Mouse (Mus musculus) thymus, adult 18-20 months (tissue): ENCODE results near the gene Gm44790.

Source experiments
- DNase-seq, 2 experiments: peaks; one replicate each; pipeline ENCODE4 v3.0.0; 2022; ENCODE audit warnings: mixed read lengths in 2 of 2

Gm44790 gene

DNA sequence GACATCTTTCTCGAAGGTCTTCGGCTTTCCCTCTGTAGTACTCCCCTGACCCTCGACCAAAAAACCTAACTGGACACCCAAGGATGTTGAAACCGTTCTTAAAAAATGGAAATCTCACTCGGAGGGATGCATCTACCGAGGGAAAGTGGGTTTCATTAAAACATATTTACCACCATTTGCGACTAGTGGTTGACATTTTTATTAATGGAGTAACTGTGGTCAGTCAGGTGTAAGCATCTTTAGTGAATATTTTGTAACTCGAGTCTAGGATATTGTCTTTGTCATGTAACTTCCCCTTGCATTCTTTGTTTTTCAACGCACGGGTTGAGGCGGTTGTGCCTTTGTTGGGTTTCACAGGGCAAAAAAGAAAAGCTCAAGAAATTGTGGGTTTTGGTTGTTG is 21.5 kb upstream of the Gm44790 start:
- DNase-seq = no peak

DNA sequence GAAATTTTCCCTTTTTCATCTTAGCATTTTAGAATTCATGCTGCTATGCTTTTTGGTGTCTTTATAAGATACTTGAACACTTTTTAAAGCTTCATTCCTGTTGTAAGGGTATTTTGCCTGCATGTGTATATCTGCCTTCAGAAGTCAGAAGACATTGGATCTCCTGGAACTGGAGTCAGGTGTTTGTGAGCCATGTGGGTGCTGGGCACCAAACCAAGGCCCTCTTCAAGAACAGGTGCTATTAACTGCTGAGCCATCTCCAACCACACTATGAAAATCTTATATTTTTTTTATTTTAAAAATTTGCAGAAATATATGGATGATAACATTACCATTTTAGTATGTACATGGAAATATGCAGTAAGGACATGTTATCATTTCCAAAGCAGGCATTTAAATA is 20.2 kb upstream of the Gm44790 start:
- DNase-seq = no peak

DNA sequence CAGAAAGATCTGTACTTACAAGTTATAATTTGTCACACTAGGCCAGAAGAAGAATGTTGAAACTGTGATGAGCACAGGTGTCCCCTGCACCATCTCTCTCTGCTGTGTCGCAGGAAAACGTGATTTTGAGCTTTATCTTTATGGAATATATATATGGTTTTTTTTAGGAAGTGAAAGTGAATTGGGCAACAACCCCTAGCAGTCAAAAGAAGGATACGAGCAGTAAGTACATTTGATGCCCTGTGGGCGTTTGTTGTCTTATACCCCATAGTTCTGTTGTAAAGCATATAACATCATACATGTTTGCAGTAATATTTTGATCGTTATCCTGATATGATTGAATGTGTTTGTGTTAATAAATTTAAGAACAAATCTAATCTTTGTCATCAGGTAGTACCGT is 7.7 kb upstream of the Gm44790 start:
- DNase-seq = no peak

DNA sequence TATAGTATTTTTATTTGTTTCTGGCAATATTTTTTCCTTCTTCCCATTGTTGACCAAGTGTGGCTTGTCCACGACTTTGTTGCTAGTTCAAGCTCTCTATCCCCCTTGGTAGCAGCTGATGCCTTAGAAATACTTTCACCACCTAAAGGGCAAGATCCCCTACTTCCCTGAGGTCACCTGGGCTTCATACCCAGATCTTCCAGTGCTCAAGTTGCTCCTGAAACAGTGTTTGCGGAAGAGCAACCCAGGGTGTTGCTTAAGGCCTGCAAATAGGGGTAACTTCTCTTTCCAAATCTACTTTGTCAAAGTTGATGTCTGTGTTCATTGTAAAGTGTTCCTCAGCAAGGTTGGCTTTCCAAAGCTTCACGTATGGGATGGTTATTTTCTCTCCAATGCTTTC is 7.2 kb upstream of the Gm44790 start:
- DNase-seq = no peak

DNA sequence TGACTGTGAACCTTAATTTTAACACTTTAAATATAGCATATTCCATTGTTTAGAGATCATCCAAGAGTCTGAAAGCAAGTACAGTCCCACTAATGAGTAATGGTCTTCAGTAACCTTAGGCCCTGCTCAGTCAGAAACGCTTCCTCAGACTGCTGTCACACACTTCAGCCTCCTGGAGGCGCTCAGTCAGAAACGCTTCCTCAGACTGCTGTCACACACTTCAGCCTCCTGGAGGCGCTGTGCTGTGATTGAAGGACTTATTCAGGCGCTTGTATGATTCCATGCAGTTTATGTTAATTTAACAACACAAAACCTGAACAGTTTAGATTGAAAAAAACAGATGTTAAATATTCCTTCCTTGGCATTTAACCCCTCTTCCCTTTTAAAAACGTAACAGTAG is 6.0 kb upstream of the Gm44790 start:
- no peak for DNase-seq

DNA sequence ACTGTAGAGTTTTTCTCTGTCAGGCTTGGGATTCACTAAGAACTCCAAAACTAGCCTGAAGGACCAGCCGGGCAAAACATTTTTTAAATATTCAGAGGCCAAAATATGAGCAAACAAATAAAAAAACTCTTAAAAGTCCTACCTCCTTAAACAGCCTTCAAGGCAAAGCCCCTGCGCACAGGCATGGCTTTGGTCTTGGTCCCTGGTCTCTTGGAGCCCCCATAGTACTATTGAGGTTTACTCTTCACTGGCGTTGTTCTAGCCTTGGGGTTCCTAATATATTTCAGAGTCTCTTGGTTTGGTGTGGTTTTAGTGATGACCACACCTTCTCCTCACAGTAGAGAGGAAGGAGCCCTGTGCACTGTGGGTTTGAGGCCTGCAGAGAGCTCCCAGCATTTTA is 5.1 kb downstream of the Gm44790 start:
- no peak for DNase-seq

DNA sequence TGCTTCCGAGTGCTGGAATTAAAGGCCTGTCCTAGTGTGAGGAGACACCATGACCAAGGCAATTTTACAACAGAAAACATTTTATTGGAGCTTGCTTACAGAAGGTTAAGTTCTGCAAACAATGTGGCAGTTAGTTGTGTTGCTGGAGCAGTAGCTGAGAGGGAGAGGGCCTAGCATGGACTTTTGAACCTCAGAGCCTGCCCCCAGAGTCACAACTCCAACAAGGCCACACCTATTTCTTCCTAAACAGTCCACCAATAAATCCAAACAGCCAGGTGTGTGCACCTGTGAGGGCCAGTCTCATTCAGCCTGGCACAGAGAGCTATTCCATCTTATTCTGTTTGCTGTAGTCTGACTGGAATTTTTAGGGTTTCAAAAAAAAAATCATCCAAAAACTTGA is 7.2 kb downstream of the Gm44790 start:
- no peak for DNase-seq

DNA sequence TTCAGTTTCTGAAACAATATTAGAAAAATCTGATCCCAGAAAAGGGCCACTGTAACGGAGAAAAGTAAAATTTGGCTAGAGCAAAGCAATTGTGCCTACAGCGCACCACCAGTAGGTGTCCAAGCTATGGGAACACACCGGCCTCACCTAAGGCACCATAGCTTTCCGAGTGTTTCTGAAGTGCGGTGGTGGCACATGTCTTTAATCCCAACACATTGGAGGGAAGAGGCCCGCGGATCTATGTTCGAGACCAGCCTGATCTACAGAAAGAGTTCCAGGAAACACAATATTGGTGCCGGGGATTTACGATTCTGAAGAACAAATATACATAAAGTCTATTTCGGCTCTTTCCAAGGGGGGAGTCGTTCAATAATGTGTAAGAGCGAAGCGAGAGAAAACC is 11.3 kb downstream of the Gm44790 start:
- DNase-seq = peak; percentile 29 to 56

DNA sequence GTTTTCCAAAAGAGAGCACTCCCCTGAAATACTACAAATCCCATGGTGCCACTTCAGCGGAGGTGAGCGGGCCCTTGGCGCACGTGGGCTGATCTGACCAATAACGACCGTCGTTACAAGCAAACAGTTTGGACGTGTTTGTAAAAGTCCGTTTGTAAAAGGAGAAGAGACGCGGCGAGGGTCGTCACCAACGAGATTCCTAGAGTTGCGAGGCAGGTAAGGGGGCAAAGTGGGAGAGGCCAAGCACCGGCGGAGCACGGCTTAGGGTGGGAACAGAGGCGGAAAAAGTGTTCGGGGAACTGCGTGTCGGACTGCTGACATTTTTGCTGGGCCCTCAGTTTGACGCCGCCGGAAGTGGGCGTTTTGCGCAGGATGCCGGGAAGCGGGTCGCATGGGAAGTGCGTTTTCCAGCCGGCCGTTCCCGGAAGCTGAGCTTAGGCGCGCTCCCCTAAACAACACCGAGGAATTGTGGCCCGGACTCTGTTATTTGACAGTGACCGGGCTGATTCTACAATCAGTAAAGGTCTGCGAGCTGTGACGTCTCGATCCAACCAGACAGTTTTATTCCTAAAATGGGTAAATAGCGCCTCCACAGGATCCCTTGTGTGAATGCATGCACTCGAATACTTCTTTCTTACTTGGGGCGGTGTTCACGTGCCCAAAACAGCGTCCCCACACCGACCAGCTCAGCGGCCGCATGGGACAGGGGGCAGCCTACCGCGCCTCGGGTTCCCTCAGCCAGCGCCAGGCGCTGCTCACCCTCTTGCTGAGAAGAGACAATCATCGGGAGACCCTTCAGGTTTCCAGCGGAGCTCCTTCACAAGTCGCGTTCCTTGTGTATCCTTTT is 12.0 kb downstream of the Gm44790 start, which contains the start of gene C87436:
TSS of gene C87436 (plus strand) at position 103 of the 847 bp plus-strand sequence.
- peak; percentile 83 to 88 for DNase-seq

DNA sequence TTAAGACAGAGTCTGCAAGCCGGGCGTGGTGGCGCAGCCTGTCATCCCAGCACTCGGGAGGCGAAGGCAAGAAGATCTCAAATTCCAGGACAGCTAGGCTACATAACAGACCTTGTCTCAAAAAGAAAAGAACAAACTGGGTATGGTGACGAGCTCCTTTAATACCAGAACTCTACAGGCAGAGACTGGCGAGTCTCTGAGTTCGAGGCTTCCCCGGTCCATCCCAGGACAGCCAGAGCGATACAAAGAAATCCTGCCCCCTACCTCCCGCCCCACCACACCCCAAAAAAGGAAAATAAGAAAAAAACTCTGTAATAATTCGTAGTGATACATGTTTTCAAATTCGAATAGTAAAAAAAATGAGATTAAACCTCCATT is 12.7 kb downstream of the Gm44790 start:
- DNase-seq = no peak

DNA sequence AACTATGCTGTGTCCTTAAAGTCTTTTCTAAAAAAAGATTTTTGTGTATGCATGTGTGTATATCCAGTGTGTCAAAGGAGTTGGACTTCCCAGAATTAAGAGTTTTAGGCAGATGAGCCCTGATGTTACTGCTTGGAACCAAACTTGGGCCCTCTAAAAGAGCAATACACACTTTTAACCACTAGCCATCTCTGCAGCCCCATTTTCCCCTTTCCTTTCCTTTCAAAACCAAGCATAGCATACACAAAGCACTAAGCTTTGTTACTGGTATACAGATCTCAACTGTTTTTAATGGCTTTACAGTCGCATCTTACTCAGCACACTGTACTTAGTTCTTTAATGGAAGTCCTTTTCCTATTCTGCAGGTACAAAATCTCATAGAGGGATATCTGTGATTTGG is 13.1 kb downstream of the Gm44790 start:
- no peak for DNase-seq

DNA sequence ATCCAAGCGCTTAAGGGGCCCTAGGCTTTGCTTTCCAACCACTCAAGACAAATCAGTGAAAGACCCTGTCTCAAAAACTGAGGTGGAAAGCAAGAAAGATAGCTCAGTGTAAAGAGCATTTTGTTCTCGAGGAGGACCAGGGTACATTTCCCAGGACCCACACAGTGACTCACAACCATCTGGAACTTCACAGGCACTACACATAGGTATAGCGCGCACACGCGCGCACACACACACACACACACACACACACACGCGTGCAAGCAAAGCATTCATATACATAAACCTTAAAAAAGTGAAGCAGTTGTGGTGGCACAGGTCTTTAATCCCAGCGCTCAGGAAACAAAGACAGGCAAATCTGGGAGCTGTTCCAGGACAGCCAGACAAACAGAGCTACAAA is 15.1 kb downstream of the Gm44790 start:
- DNase-seq = no peak

DNA sequence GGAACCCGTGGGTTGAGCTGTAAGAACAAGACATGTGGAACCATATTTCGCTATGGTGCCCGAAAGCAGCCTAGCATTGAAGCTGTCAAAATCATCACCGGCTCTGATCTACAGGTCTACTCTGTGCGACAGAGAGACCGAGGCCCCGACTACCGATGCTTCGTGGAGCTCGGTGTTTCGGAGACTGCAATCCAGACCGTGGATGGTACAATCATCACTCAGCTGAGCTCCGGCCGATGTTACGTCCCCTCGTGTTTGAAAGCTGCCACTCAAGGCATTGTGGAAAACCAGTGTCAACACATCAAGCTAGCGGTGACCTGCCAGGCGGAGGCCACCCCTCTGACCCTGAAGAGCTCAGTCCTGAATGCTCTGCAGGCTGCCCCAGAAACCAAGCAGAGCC is 19.1 kb downstream of the Gm44790 start:
- no peak for DNase-seq

DNA sequence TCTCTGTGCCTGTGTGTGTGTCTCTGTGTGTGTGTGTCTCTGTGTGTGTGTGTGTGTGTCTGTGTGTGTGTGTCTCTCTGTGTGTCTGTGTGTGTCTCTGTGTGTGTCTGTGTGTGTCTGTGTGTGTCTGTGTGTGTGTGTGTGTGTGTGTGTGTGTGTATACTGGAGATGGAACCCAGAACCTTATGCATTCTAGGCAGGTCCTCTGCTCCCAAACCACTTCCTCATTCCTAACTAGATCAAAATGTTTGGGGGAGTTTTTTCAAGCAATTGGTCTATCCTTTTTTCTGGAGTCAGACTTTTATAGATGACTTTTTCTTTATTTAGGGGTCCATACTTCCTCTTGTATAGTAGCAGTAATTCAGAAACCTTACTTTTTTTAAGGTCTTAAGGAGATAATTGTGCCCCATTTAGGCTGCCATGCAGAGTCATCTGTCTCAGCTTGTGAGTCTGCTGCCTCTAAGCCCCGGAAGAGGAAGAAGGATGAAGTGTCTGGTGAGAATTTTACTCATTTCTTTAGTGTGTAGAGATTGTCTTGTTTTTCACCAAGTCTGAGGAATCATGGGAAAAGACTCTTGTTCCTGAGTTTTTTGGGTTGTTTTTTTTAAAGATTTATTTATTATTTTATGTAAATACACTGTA is 20.6 kb downstream of the Gm44790 start:
- no peak for DNase-seq

DNA sequence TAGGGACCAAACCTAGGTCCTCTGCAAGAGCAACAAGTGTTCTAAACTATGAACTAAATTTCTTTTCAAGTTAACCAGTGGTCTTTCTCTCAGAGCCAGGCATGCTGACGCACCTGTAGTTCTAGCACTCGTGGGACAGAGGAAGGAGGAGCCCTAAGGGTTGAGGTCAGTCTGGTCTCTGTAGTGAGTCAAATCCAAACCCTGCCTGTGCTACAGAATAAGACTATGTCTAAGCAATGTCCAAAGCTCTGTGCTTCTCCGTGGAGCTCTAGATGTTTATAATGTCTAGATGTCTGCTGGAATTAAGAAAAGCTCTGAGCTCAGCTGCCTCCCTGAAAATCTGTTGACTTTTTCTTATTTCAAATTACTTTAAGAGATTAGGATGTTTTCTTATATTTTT is 30.3 kb downstream of the Gm44790 start:
- no peak for DNase-seq

DNA sequence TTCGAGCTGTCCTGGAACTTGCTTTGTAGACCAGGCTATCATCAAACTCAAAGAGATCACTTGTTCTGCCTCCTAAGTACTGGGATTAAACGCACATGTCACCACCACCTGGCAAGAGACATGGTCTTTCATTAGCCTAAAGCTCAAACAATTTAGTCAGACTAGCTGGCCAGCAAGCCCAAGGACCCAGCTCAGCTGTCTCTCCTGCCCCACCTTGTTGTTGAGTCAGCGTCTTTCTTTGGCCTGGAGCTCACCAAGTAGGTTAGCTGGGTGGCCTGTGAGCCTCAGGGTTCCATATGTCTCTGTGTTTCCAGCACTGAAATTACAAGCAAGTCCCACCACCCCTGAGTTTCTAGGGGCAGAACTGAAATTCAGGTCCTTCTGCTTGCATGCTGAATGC is 36.6 kb downstream of the Gm44790 start:
- no peak for DNase-seq

DNA sequence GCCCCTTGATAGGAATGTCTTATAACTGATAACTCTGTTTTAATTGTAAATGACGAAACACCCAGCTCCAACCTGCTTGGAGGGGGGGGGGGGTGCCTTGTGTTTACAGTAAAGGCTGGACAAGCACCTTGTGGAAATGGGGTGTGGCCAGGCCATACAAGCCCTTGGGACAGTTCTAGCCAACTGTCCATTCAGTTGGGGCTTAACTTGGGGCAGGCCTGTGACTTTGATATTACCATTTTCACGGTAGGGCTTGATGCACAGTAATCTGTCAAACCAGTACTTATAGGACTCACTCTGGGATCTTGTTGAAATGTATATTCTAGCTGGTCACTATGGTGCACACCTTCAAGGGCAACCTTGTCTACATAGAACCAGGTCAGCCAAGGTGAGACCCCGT is 44.9 kb downstream of the Gm44790 start:
- DNase-seq = peak in 1 of 2 experiments; percentile 32

DNA sequence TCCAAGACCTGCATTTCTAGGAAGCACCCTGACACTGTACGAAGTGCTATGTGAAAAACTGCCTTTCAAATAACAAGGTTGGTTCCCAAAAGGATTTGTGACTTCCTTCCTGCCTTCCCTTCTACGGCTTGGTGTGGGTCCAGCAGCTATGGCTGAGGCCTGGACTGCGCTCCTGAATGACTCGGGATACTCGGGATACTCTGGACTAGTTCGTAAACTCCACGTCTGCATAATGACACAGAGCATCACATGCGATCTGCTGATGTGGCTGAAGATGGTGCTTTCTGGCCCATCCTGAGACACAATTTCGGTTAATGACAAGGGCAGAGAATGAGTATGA is 45.3 kb downstream of the Gm44790 start:
- no peak for DNase-seq

DNA sequence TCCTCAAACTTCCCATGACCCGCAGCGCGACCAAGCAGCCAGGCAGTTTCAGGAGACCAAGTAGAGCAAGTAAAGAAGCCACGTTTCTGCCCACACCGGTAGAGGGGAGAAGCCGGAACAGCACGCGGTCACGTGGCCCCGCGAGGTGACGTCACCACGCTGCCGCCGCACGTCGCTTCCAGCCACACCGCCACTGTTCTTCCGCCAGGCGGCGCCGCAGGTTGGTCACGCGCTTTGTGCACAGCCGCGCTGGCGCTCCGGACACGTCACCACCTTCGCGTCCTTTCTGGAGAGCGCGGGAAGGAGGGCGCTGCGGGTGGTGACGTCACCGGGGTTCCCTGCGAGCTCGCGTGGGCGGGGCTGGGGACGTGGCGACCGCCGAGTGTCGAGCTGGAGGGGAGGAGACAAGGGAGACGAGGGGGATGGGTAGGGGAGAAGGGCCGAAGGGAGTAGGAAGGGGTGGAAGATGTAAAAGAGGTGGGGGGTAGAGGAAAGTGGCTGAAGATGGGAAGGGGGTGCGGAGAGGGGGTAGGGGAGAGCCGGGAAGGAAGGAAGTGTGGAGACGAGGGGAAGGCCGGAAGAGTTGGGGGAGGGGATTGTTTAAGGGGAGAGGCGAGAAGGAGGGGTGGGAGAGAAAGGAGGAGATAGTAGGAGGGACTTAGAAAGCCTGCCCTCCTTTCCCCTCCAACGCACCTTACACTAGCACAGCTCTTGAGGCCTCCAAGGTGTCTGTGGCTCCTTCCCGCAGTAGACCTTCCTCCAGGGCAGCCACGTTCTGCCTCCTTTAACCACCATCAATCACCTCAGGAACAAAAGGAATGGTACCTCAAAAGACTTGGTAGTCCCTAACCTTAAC is 45.9 kb downstream of the Gm44790 start:
- DNase-seq = peak; percentile 99

DNA sequence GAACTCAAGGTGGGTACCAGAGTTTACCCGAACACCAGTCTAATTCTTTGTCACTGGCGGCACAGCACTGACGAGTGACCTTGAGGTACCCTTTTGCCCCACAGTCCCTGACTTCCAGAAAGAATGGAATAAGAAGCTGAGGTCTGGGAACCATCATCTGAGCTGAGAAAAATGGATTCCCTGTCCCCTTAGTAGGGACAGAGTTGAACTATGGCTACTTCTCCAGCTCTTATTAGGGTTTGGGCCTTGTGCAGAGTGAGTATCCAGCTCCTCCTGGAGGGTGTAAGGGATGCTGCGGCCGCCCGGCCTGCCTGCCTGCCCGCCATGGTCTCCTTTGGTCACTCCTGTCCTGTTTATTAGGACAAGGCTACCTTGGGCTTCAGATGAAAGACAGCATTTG is 46.6 kb downstream of the Gm44790 start:
- DNase-seq = no peak

DNA sequence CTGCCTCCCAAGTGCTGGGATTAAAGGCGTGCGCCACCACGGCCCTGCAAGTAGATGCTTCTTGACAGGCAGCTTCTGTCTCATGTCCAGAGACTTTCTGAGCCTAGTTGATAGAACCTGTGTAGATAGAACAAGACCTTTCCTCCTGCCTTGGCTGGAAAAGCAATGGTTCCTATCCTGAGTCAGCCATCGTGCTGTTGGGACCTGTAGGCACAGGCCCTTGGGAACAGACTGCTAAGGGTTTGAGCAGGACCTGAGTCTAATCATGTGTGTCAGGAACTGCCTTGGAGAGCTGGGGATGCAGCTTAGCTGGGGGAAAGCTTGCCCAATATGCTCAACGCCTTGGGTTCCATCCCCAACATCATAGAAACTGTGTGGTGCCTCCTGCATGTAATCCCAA is 47.6 kb downstream of the Gm44790 start:
- DNase-seq = no peak

DNA sequence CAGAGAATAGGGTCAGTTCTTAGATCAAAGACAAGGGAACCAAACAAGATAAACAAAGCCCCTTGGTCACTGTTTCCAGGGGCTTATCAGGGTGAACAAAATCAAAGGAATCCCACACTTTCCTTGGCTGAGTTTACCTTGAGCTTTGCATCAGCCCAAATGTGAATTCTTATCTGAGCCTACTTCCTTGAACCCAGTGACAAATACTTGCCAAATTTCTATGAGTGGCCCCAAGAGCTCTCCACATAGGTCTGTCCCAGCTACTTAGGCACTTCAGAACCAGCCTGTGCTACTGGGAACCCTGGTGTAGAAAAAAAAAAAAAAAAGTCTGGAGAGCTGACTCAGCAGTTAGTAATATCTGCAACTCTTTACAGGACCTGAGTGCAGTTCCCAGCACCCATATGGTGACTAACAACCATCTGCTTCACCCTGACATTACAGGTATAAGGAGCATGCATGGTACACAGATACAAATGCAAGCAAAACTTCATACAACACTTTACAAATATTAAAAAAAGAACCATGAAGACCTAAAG is 48.3 kb downstream of the Gm44790 start:
- no peak for DNase-seq

DNA sequence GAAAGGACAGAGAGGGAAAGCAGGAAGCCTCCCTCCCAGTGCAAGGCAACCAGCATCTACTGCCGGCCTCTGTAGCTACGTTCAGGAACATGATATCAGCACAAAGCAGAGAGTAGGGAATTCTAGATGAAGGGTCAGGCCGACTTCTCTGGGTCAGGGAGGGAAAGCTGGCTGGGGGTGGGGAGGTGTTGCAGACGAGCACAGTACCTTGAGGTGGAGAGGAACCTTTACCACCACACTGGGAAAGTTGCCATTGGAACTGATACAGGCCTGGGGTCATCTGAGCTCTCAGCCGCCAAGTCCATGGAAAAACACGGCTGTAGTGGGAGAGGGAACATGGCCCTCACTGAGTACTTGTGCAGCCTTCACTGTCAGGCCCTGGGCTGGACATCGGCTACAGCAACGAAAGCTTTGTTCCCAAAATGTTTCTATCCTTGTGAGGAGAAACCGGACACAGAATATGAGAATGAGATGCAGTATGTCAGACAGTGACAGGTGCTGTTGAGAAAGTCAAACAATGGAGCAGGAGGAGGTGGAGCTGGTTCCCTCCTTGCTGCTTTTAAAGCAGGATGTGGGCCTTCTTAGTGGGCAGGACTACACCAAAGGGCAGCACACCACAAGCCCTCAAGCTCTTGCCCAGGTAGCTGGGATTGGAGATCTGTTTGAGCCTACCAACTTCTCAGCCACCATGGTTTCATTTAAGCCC is 49.2 kb downstream of the Gm44790 start:
- DNase-seq = no peak
